In the genomic region with DNA sequence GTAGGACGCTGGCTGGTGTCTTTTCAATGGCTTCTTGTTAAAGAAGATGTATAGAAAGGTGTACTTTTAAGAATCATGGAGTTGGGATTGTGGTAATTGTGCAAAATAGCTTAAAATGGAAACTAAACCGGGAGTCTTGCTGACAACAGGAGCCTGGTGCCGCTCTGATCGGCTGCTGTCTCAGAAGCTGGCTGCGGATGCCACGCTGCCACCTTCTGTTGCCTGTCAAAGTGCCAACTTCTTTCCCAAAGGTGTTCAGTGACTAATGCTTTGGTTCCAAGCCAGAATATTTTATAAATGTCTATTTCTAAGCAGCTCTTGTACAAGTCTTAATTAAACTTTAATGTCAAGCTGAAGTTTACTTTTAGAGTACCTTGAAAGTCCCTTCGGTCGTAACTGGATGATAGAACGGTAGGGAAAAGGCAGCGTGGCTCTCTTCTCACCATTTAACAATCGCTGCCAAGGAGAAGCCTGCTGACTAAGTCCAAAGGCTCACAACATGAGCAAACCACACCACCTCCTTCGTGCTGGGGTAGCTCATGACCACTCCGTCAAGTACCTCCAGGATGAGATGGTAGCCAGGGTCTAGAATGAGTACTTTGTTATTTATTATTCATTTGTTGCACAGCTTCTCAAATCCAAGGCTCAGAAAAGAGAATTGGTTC, we compare ENCODE assay signal across 11 mouse cellular contexts. TPM values are rescaled to one million over a fixed set of nuclear protein-coding genes. Genes with fewer than 3 reads are reported as not detected.
DNase-seq lines count a peak whose midpoint lies in the region; ATAC-seq and TF ChIP-seq lines count a peak whose summit lies in the region.
"Had no signal": no experiment of that assay in that cellular context is flagged by ENCODE, and none has a peak within 500 bp of the region (broad histone marks: within the 10 kb centered on the region; RNA-seq: fewer than 3 reads in every experiment).

No protein-coding gene starts in this region.

- ATAC-seq in forebrain, embryonic 13.5 days, result peak; percentile 45; the same call in 1 of the 2 replicates
- ATAC-seq in forebrain, embryonic 11.5 days (replicated peaks; ENCODE audit: low FRiP score), result no peak
- ATAC-seq in lung, postnatal 0 days, result no peak
- peak; percentile 75 for ATAC-seq in forebrain, embryonic 16.5 days
- no peak for ATAC-seq in liver, embryonic 12.5 days

- no peak overlapping the region for H3K4me3 ChIP-seq in forebrain, embryonic 13.5 days
- no peak overlapping the region for H3K4me3 ChIP-seq in forebrain, embryonic 11.5 days (ENCODE audit: low read depth, low read length)
- H3K4me3 ChIP-seq in lung, postnatal 0 days (ENCODE audit: low read depth, low read length), result no peak overlapping the region
- H3K4me3 ChIP-seq in lung, adult 2 months (replicated peaks; ENCODE audit: extremely low read depth, low read depth, low read length), result no peak overlapping the region
- H3K4me3 ChIP-seq in forebrain, embryonic 16.5 days (replicated peaks; ENCODE audit: low read length), result no peak overlapping the region
- no peak overlapping the region for H3K4me3 ChIP-seq in liver, embryonic 12.5 days
- H3K4me3 ChIP-seq: gastrocnemius, adult 2 months had no signal

- WGBS in forebrain, embryonic 13.5 days, result 70% methylated on average over 13 of the region's 13 CpGs
- 91% methylated on average over 13 of the region's 13 CpGs for WGBS in forebrain, embryonic 11.5 days
- WGBS in lung, postnatal 0 days, result 70% methylated on average over 13 of the region's 13 CpGs
- WGBS in lung, adult 2 months, result 72% methylated on average over 13 of the region's 13 CpGs
- WGBS in forebrain, embryonic 16.5 days, result 48% methylated on average over 13 of the region's 13 CpGs
- WGBS in liver, embryonic 12.5 days (ENCODE audit: insufficient replicate concordance), result 91% methylated on average over 13 of the region's 13 CpGs

- H3K27ac ChIP-seq in forebrain, embryonic 13.5 days, result peak overlapping the region; percentile 54
- H3K27ac ChIP-seq in forebrain, embryonic 11.5 days (ENCODE audit: low read depth, low read length), result no peak overlapping the region
- H3K27ac ChIP-seq in lung, postnatal 0 days (ENCODE audit: low read length), result no peak overlapping the region
- H3K27ac ChIP-seq in forebrain, embryonic 16.5 days (ENCODE audit: low read length), result peak overlapping the region; percentile 7; the same call in 1 of the 2 replicates
- H3K27ac ChIP-seq in liver, embryonic 12.5 days, result no peak overlapping the region
- H3K27ac ChIP-seq: gastrocnemius, adult 2 months had no signal

- H3K4me2 ChIP-seq in forebrain, embryonic 13.5 days, result no peak overlapping the region
- H3K4me2 ChIP-seq in forebrain, embryonic 11.5 days (ENCODE audit: low read depth, low read length, severe bottlenecking), result no peak overlapping the region
- no peak overlapping the region for H3K4me2 ChIP-seq in lung, postnatal 0 days (replicated peaks; ENCODE audit: low read depth, low read length)
- no peak overlapping the region for H3K4me2 ChIP-seq in forebrain, embryonic 16.5 days (ENCODE audit: low read length)
- H3K4me2 ChIP-seq in liver, embryonic 12.5 days, result no peak overlapping the region

- peaks cover 13% of the 10 kb centered on the region for H3K4me1 ChIP-seq in forebrain, embryonic 13.5 days
- H3K4me1 ChIP-seq in forebrain, embryonic 11.5 days (replicated peaks; ENCODE audit: control insufficient read depth, insufficient read depth, low read length), result no peaks in the 10 kb centered on the region
- H3K4me1 ChIP-seq in lung, postnatal 0 days (ENCODE audit: insufficient read depth, low read depth, low read length), result no peaks in the 10 kb centered on the region
- H3K4me1 ChIP-seq in lung, adult 2 months (ENCODE audit: control insufficient read depth, insufficient read depth, low read length), result no peaks in the 10 kb centered on the region
- H3K4me1 ChIP-seq in forebrain, embryonic 16.5 days (replicated peaks; ENCODE audit: control insufficient read depth, insufficient read depth, low read length), result peaks cover 3% of the 10 kb centered on the region
- H3K4me1 ChIP-seq in liver, embryonic 12.5 days, result no peaks in the 10 kb centered on the region

- no peaks in the 10 kb centered on the region for H3K9me3 ChIP-seq in forebrain, embryonic 13.5 days (replicated peaks)
- H3K9me3 ChIP-seq in forebrain, embryonic 11.5 days (ENCODE audit: control insufficient read depth, low read length), result no peaks in the 10 kb centered on the region
- no peaks in the 10 kb centered on the region for H3K9me3 ChIP-seq in lung, postnatal 0 days (ENCODE audit: low read length)
- H3K9me3 ChIP-seq in forebrain, embryonic 16.5 days (ENCODE audit: control insufficient read depth, low read length), result no peaks in the 10 kb centered on the region
- no peaks in the 10 kb centered on the region for H3K9me3 ChIP-seq in liver, embryonic 12.5 days (replicated peaks)

- no peaks in the 10 kb centered on the region for H3K27me3 ChIP-seq in forebrain, embryonic 13.5 days
- no peaks in the 10 kb centered on the region for H3K27me3 ChIP-seq in forebrain, embryonic 11.5 days (ENCODE audit: control insufficient read depth, insufficient read depth, low read length)
- H3K27me3 ChIP-seq in lung, postnatal 0 days (replicated peaks; ENCODE audit: insufficient read depth, low read length), result no peaks in the 10 kb centered on the region
- no peaks in the 10 kb centered on the region for H3K27me3 ChIP-seq in forebrain, embryonic 16.5 days (replicated peaks; ENCODE audit: control insufficient read depth, insufficient read depth, low read length)
- H3K27me3 ChIP-seq in liver, embryonic 12.5 days (replicated peaks), result no peaks in the 10 kb centered on the region

- no peak for TF ChIP-seq CTCF in lung, postnatal 0 days (IDR thresholded peaks at IDR 0.05)
- TF ChIP-seq CTCF in lung, adult 2 months (IDR thresholded peaks at IDR 0.05; ENCODE audit: insufficient read depth, low read length), result no peak

- no peak for TF ChIP-seq POLR2A in lung, adult 2 months (IDR thresholded peaks at IDR 0.05; ENCODE audit: borderline replicate concordance, extremely low read depth, low read depth, low read length)

- no peak overlapping the region for H3K9ac ChIP-seq in forebrain, embryonic 13.5 days
- no peak overlapping the region for H3K9ac ChIP-seq in forebrain, embryonic 11.5 days (ENCODE audit: low read length)
- H3K9ac ChIP-seq in lung, postnatal 0 days (replicated peaks; ENCODE audit: low read depth), result no peak overlapping the region
- no peak overlapping the region for H3K9ac ChIP-seq in forebrain, embryonic 16.5 days (replicated peaks; ENCODE audit: low read depth, low read length)
- H3K9ac ChIP-seq in liver, embryonic 12.5 days, result no peak overlapping the region

- no peak for TF ChIP-seq EP300 in lung, postnatal 0 days (IDR thresholded peaks at IDR 0.05)

- H3K36me3 ChIP-seq in forebrain, embryonic 13.5 days (ENCODE audit: poor library complexity, severe bottlenecking), result no peaks in the 10 kb centered on the region
- H3K36me3 ChIP-seq in forebrain, embryonic 11.5 days (ENCODE audit: control insufficient read depth, insufficient read depth, low read length), result no peaks in the 10 kb centered on the region
- H3K36me3 ChIP-seq in lung, postnatal 0 days (ENCODE audit: insufficient read depth, low read length), result no peaks in the 10 kb centered on the region
- H3K36me3 ChIP-seq in forebrain, embryonic 16.5 days (ENCODE audit: control insufficient read depth, insufficient read depth), result no peaks in the 10 kb centered on the region
- H3K36me3 ChIP-seq in liver, embryonic 12.5 days, result peaks cover 95% of the 10 kb centered on the region

- DNase-seq in forebrain, embryonic 11.5 days (ENCODE audit: low spot score), result no peak
- DNase-seq in lung, postnatal 0 days (ENCODE audit: low spot score), result peak; percentile 26
- DNase-seq in lung, adult 2 months, result no peak
- peak; percentile 17 for DNase-seq in right cerebral cortex, postnatal 14 days
- DNase-seq in adrenal gland, adult 18-20 months (ENCODE audit: low spot score in 2 of 2), result no peak
- DNase-seq: adrenal gland, postnatal 25 days; gastrocnemius, adult 2 months; heart, postnatal 10 days had no signal

RNA-seq across cellular contexts. Expression of a gene that starts 54.4 kb away (rescaled TPM):
- polyA plus RNA-seq in forebrain, embryonic 13.5 days (2015; fragmentation: Nextera tagmentation; extraction: Ambion mirVana), result 2.6 and 3.1 TPM in 2 replicates
- 8.2 and 8.8 TPM in 2 replicates for polyA plus RNA-seq in forebrain, embryonic 11.5 days (2014; fragmentation: Nextera tagmentation; extraction: Ambion mirVana)
- 4.5 and 5.6 TPM in 2 replicates for polyA plus RNA-seq in lung, postnatal 0 days (2015; fragmentation: Nextera tagmentation; extraction: Ambion mirVana)
- 4.1 and 7.1 TPM in 2 replicates for polyA plus RNA-seq in lung, adult 2 months (2012; rRNA removed)
- 3.0 and 3.1 TPM in 2 replicates for polyA plus RNA-seq in forebrain, embryonic 16.5 days (2015; fragmentation: Nextera tagmentation; extraction: Ambion mirVana)
- 1 to 10 TPM; 2.2 to 4.9 TPM for total RNA-seq in adrenal gland, adult 18-20 months (2021)
- polyA plus RNA-seq in liver, embryonic 12.5 days (2016; fragmentation: Nextera tagmentation; extraction: Ambion mirVana), result 36.9 and 39.3 TPM in 2 replicates

Comparison
In these comparisons a context has a peak if more than half of its experiments do, and no peak if none do; other contexts are left out.
1. ATAC-seq: peak in forebrain, embryonic 13.5 days (single experiment) and forebrain, embryonic 16.5 days (single experiment); none in forebrain, embryonic 11.5 days (single experiment), lung, postnatal 0 days (single experiment) and liver, embryonic 12.5 days (single experiment).
2. H3K27ac ChIP-seq: peak in forebrain, embryonic 13.5 days (single experiment) and forebrain, embryonic 16.5 days (single experiment); none in forebrain, embryonic 11.5 days (single experiment), lung, postnatal 0 days (single experiment) and liver, embryonic 12.5 days (single experiment).
3. DNase-seq: peak in lung, postnatal 0 days (single experiment) and right cerebral cortex, postnatal 14 days (single experiment); none in forebrain, embryonic 11.5 days (single experiment), lung, adult 2 months (single experiment) and adrenal gland, adult 18-20 months (0 of 2).